Mouse (Mus musculus) lung, embryonic 16.5 days (tissue): ENCODE measurements around the gene Aqp11. TPM values are rescaled to one million over a fixed set of nuclear protein-coding genes. Genes with fewer than 3 reads are reported as not detected.

ENCODE experiments used
- ATAC-seq: fragments of 200-750 bp; cut with Nextera tagmentation; 2 replicates; pipeline ENCODE4 v1.8.0; 2017; ENCODE audit warnings: low read depth, mild to moderate bottlenecking, moderate library complexity
- H3K27ac ChIP-seq: fragments of 300-500 bp; sonication (generic); 2 replicates; pipeline ENCODE4 v1.5.1; 2014; ENCODE audit warnings: mild to moderate bottlenecking, control low read depth, low read length
- H3K27me3 ChIP-seq: fragments of 300-500 bp; sonication (generic); 2 replicates; pipeline ENCODE4 v1.6.1; 2014; ENCODE audit warnings: low read depth, low read length, mixed read lengths; ENCODE audit not compliant: control insufficient read depth, insufficient read depth
- H3K36me3 ChIP-seq: fragments of 300-500 bp; sonication (generic); 2 replicates; pipeline ENCODE4 v1.6.1; 2014; ENCODE audit warnings: low read length; ENCODE audit not compliant: control insufficient read depth, insufficient read depth
- H3K4me1 ChIP-seq: fragments of 300-500 bp; sonication (generic); replicated peaks from 2 replicates; pipeline ENCODE4 v1.6.1; 2014; ENCODE audit warnings: low read length, mixed read lengths; ENCODE audit not compliant: control insufficient read depth, insufficient read depth
- H3K4me2 ChIP-seq: fragments of 300-500 bp; sonication (generic); 2 replicates; pipeline ENCODE4 v1.6.1; 2014; ENCODE audit warnings: low read depth, low read length, control low read depth
- H3K4me3 ChIP-seq: fragments of 300-500 bp; sonication (generic); 2 replicates; pipeline ENCODE4 v1.5.1; 2014; ENCODE audit warnings: mild to moderate bottlenecking, low read length, control low read depth
- H3K9ac ChIP-seq: fragments of 300-500 bp; sonication (generic); 2 replicates; pipeline ENCODE4 v1.6.1; 2014; ENCODE audit warnings: low read length, control low read depth
- H3K9me3 ChIP-seq: fragments of 300-500 bp; sonication (generic); 2 replicates; pipeline ENCODE4 v1.6.1; 2016; ENCODE audit warnings: low read length; ENCODE audit not compliant: control insufficient read depth
- WGBS: fragments of 180-500 bp; shearing (Covaris S2); extraction: QIAGEN DNeasy Blood & Tissue Kit; methylation state at CpG from one replicate; pipeline ENCODE4 v1.1.7; 2014; 5-methylcytosine and 5-hydroxymethylcytosine counted together
- polyA plus RNA-seq: library from polyadenylated mRNA; unstranded; fragments of >200 nt; fragmentation: Nextera tagmentation; extraction: Ambion mirVana; gene quantifications from 2 replicates; pipeline ENCODE4 v1.2.1, GENCODE M21; 2015

Gene Aqp11
- polyA plus RNA-seq, 1 experiment from 2014 or later = 4.8 TPM

GRCm38 (mm10) chr7:97733606-97734005, 4.5 kb downstream of the Aqp11 start:
- H3K27ac ChIP-seq = no peak overlapping the region
- ATAC-seq = no peak
- H3K36me3 ChIP-seq = no peaks in the 10 kb centered on the region
- H3K27me3 ChIP-seq = no peaks in the 10 kb centered on the region
- H3K9ac ChIP-seq = no peak overlapping the region
- 72% methylated on average over 5 of the region's 5 CpGs for WGBS
- H3K9me3 ChIP-seq = no peaks in the 10 kb centered on the region
- no peak overlapping the region for H3K4me3 ChIP-seq
- peaks cover 8% of the 10 kb centered on the region for H3K4me1 ChIP-seq
- no peak overlapping the region for H3K4me2 ChIP-seq

GRCm38 (mm10) chr7:97730427-97730826, 7.7 kb downstream of the Aqp11 start:
- Histone ChIP-seq H3K4me3 (no peak overlapping the region), H3K4me2 (no peak overlapping the region), H3K9me3 (no peaks in the 10 kb centered on the region), H3K4me1 (no peaks in the 10 kb centered on the region), H3K36me3 (no peaks in the 10 kb centered on the region; the same call in 1 of the 2 replicates), H3K27me3 (no peaks in the 10 kb centered on the region), H3K27ac (no peak overlapping the region), H3K9ac (no peak overlapping the region)
- ATAC-seq = no peak
- 66% methylated on average over 3 of the region's 3 CpGs for WGBS

- H3K4me2 ChIP-seq = no peak overlapping the region
- H3K4me3 ChIP-seq = no peak overlapping the region
- no peaks in the 10 kb centered on the region; the same call in 1 of the 2 replicates for H3K36me3 ChIP-seq
- H3K9me3 ChIP-seq = no peaks in the 10 kb centered on the region
- 72% methylated on average over 14 of the region's 14 CpGs for WGBS
- no peak overlapping the region for H3K27ac ChIP-seq
- no peak overlapping the region for H3K9ac ChIP-seq
- no peak for ATAC-seq
- H3K4me1 ChIP-seq = no peaks in the 10 kb centered on the region
- H3K27me3 ChIP-seq = no peaks in the 10 kb centered on the region
These were observed 9.1 kb downstream of the Aqp11 start for GRCm38 (mm10) chr7:97728666-97729614.

- no peak overlapping the region for H3K4me2 ChIP-seq
- no peaks in the 10 kb centered on the region for H3K9me3 ChIP-seq
- ATAC-seq = no peak
- no peak overlapping the region for H3K4me3 ChIP-seq
- H3K27me3 ChIP-seq = no peaks in the 10 kb centered on the region
- H3K27ac ChIP-seq = no peak overlapping the region
- WGBS = 76% methylated on average over 7 of the region's 7 CpGs
- H3K4me1 ChIP-seq = no peaks in the 10 kb centered on the region
- no peak overlapping the region for H3K9ac ChIP-seq
- H3K36me3 ChIP-seq = no peaks in the 10 kb centered on the region; the same call in 1 of the 2 replicates
These were observed 11.3 kb downstream of the Aqp11 start for GRCm38 (mm10) chr7:97726778-97727177.

GRCm38 (mm10) chr7:97726080-97726479, 12.0 kb downstream of the Aqp11 start:
- 88% methylated on average over 7 of the region's 7 CpGs for WGBS

GRCm38 (mm10) chr7:97725401-97725800, 12.7 kb downstream of the Aqp11 start:
- no peak overlapping the region for H3K27ac ChIP-seq

More at GRCm38 (mm10) chr7:97726080-97726479, 12.0 kb downstream of the Aqp11 start:
- no peaks in the 10 kb centered on the region for H3K27me3 ChIP-seq
- H3K36me3 ChIP-seq = no peaks in the 10 kb centered on the region; the same call in 1 of the 2 replicates
- H3K27ac ChIP-seq = no peak overlapping the region
- H3K4me1 ChIP-seq = no peaks in the 10 kb centered on the region
- no peak overlapping the region for H3K4me2 ChIP-seq
- H3K9me3 ChIP-seq = no peaks in the 10 kb centered on the region
- no peak overlapping the region for H3K4me3 ChIP-seq
- ATAC-seq = no peak
- H3K9ac ChIP-seq = no peak overlapping the region

GRCm38 (mm10) chr7:97723646-97724538, 14.2 kb downstream of the Aqp11 start:
- no peak; the same call in 1 of the 2 replicates for ATAC-seq
- Histone ChIP-seq H3K27ac (no peak overlapping the region), H3K4me1 (no peaks in the 10 kb centered on the region), H3K4me3 (no peak overlapping the region), H3K4me2 (no peak overlapping the region), H3K36me3 (peaks cover 6% of the 10 kb centered on the region; the same call in 1 of the 2 replicates), H3K9me3 (no peaks in the 10 kb centered on the region), H3K27me3 (no peaks in the 10 kb centered on the region), H3K9ac (no peak overlapping the region)
- WGBS = 77% methylated on average over 11 of the region's 11 CpGs

More at GRCm38 (mm10) chr7:97725401-97725800, 12.7 kb downstream of the Aqp11 start:
- Histone ChIP-seq H3K4me3 (no peak overlapping the region), H3K4me2 (no peak overlapping the region), H3K36me3 (peaks cover 4% of the 10 kb centered on the region; the same call in 1 of the 2 replicates), H3K27me3 (no peaks in the 10 kb centered on the region), H3K9ac (no peak overlapping the region), H3K4me1 (no peaks in the 10 kb centered on the region), H3K9me3 (no peaks in the 10 kb centered on the region)
- 90% methylated on average over 6 of the region's 6 CpGs for WGBS
- ATAC-seq = no peak

GRCm38 (mm10) chr7:97722278-97722918, 15.7 kb downstream of the Aqp11 start:
- peaks cover 12% of the 10 kb centered on the region for H3K36me3 ChIP-seq
- no peak overlapping the region for H3K4me3 ChIP-seq
- no peak for ATAC-seq
- H3K27me3 ChIP-seq = no peaks in the 10 kb centered on the region
- no peaks in the 10 kb centered on the region for H3K4me1 ChIP-seq
- 86% methylated on average over 7 of the region's 7 CpGs for WGBS
- no peak overlapping the region for H3K27ac ChIP-seq
- H3K4me2 ChIP-seq = no peak overlapping the region
- H3K9ac ChIP-seq = no peak overlapping the region
- H3K9me3 ChIP-seq = no peaks in the 10 kb centered on the region
